In the genomic region with DNA sequence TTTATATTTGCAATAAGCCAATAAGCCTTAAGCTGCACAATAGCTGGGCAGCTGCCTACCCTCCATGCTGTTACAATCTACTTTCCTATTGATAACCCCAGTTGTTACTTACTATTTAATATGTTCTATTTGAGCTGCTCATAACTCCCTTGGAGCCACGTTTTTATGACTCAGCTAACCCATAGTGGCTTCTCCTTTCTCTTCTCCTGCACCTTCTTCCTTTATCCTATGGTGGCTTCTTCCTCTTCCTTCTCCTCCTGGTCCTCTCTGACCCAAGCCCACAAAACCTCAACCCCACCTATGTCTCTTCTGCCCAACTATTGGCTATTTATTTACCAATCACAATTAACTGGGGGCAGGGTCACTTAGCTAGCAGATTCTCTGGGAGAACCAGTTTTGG, we compare ENCODE assay signal across 23 mouse cellular contexts. TPM values are rescaled to one million over a fixed set of nuclear protein-coding genes. Genes with fewer than 3 reads are reported as not detected.
"Had no signal": no experiment of that assay in that cellular context is flagged by ENCODE, and none has a peak within 500 bp of the region (broad histone marks: within the 10 kb centered on the region; RNA-seq: fewer than 3 reads in every experiment).

No protein-coding gene starts in this region.

- H3K4me2 ChIP-seq: liver, embryonic 13.5 days; midbrain, embryonic 11.5 days; neural tube, embryonic 12.5 days; neural tube, embryonic 15.5 days; stomach, embryonic 15.5 days had no signal

- DNase-seq: kidney, adult 18-20 months; kidney, adult 9 months; kidney, postnatal 10 days; kidney, postnatal 36 days; layer of hippocampus, postnatal 36 days; liver, embryonic 13.5 days; lung, adult 2 months; lung, postnatal 14 days; midbrain, embryonic 14.5 days; right cerebral cortex, adult 18-20 months; right cerebral cortex, postnatal 14 days; right cerebral cortex, postnatal 4 days; thymus, postnatal 25 days had no signal

- H3K27me3 ChIP-seq: neural tube, embryonic 12.5 days; neural tube, embryonic 15.5 days; stomach, embryonic 15.5 days had no signal

- H3K36me3 ChIP-seq: liver, embryonic 13.5 days; neural tube, embryonic 12.5 days; neural tube, embryonic 15.5 days; stomach, embryonic 15.5 days had no signal

- H3K9ac ChIP-seq: liver, embryonic 13.5 days; neural tube, embryonic 12.5 days; neural tube, embryonic 15.5 days; stomach, embryonic 15.5 days had no signal

- H3K4me3 ChIP-seq: left cerebral cortex, adult 2 months; liver, embryonic 13.5 days; neural tube, embryonic 12.5 days; neural tube, embryonic 15.5 days; stomach, embryonic 15.5 days had no signal

- H3K9me3 ChIP-seq: liver, embryonic 13.5 days; neural tube, embryonic 12.5 days; neural tube, embryonic 15.5 days; stomach, embryonic 15.5 days had no signal

- H3K4me1 ChIP-seq: liver, embryonic 13.5 days; neural tube, embryonic 12.5 days; neural tube, embryonic 15.5 days; stomach, embryonic 15.5 days had no signal

- H3K27ac ChIP-seq: left cerebral cortex, adult 2 months; liver, embryonic 13.5 days; macrophage; neural tube, embryonic 12.5 days; neural tube, embryonic 15.5 days; stomach, embryonic 15.5 days had no signal

RNA-seq across cellular contexts. Expression of a gene that starts 7.9 kb away (rescaled TPM):
- total RNA-seq: layer of hippocampus, adult 8-10 months; layer of hippocampus, postnatal 36 days; left cerebral cortex, adult 2 months; left cerebral cortex, postnatal 10 days; left cerebral cortex, postnatal 36 days; liver, adult 2 months had no signal
- polyA plus RNA-seq: liver, adult 2 months; liver, embryonic 13.5 days; macrophage; neural tube, embryonic 12.5 days had no signal
